In the genomic region with DNA sequence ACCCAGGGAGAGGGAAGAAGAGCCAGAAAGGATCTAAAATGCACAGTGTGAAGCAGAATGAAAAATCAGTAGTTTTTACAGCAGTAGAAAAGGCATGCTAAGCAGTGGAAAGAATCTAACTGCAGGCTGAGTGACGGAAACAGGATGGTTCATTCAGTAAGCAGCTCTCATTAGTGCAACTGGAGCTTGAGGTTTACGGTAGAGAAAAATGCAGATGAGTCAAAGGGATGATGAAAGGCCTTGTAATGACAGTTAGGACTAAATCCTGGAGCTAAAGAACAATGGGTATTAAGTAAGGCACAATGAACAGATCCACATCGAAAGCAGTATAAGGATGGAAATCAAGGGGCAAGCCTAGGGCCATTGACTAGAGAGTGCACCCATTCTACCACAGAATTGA, we compare ENCODE assay signal across 22 mouse cellular contexts. TPM values are rescaled to one million over a fixed set of nuclear protein-coding genes. Genes with fewer than 3 reads are reported as not detected.
DNase-seq lines count a peak whose midpoint lies in the region; ATAC-seq and TF ChIP-seq lines count a peak whose summit lies in the region.
"Had no signal": no experiment of that assay in that cellular context is flagged by ENCODE, and none has a peak within 500 bp of the region (broad histone marks: within the 10 kb centered on the region; RNA-seq: fewer than 3 reads in every experiment).

No protein-coding gene starts in this region.

- no peak overlapping the region for H3K27ac ChIP-seq in forebrain, postnatal 0 days (ENCODE audit: low read depth, low read length)
- no peak overlapping the region for H3K27ac ChIP-seq in forebrain, embryonic 15.5 days (replicated peaks)
- no peak overlapping the region for H3K27ac ChIP-seq in midbrain, postnatal 0 days (ENCODE audit: low read depth, low read length)
- no peak overlapping the region for H3K27ac ChIP-seq in heart, embryonic 12.5 days (ENCODE audit: poor library complexity, severe bottlenecking)
- H3K27ac ChIP-seq: embryonic facial prominence, embryonic 15.5 days; gastrocnemius, adult 2 months; limb, embryonic 15.5 days; midbrain, embryonic 12.5 days; stomach, embryonic 15.5 days had no signal

- peak overlapping the region; percentile 26; the same call in 1 of the 2 replicates for H3K4me2 ChIP-seq in forebrain, postnatal 0 days (ENCODE audit: low read depth)
- H3K4me2 ChIP-seq in forebrain, embryonic 15.5 days (replicated peaks), result no peak overlapping the region
- H3K4me2 ChIP-seq in midbrain, postnatal 0 days (ENCODE audit: low read depth, low read length, poor library complexity, severe bottlenecking), result peak overlapping the region; percentile 22; the same call in 1 of the 2 replicates
- no peak overlapping the region for H3K4me2 ChIP-seq in heart, embryonic 12.5 days
- H3K4me2 ChIP-seq: embryonic facial prominence, embryonic 15.5 days; limb, embryonic 15.5 days; midbrain, embryonic 12.5 days; stomach, embryonic 15.5 days had no signal

- no peak overlapping the region for H3K4me3 ChIP-seq in forebrain, postnatal 0 days (ENCODE audit: low read depth, low read length)
- H3K4me3 ChIP-seq in forebrain, embryonic 15.5 days, result no peak overlapping the region
- H3K4me3 ChIP-seq in midbrain, postnatal 0 days (ENCODE audit: low read depth, low read length), result no peak overlapping the region
- H3K4me3 ChIP-seq in heart, embryonic 12.5 days, result no peak overlapping the region
- H3K4me3 ChIP-seq: embryonic facial prominence, embryonic 15.5 days; gastrocnemius, adult 2 months; limb, embryonic 15.5 days; midbrain, embryonic 12.5 days; stomach, embryonic 15.5 days had no signal

- no peaks in the 10 kb centered on the region for H3K36me3 ChIP-seq in forebrain, postnatal 0 days (ENCODE audit: insufficient read depth)
- no peaks in the 10 kb centered on the region for H3K36me3 ChIP-seq in forebrain, embryonic 15.5 days
- no peaks in the 10 kb centered on the region for H3K36me3 ChIP-seq in midbrain, postnatal 0 days (ENCODE audit: insufficient read depth, low read length)
- no peaks in the 10 kb centered on the region for H3K36me3 ChIP-seq in heart, embryonic 12.5 days
- H3K36me3 ChIP-seq: embryonic facial prominence, embryonic 15.5 days; limb, embryonic 15.5 days; midbrain, embryonic 12.5 days; stomach, embryonic 15.5 days had no signal

- TF ChIP-seq CTCF in forebrain, postnatal 0 days (IDR thresholded peaks at IDR 0.05; ENCODE audit: low read depth), result no peak
- no peak for TF ChIP-seq CTCF in midbrain, postnatal 0 days (IDR thresholded peaks at IDR 0.05)

- WGBS in forebrain, postnatal 0 days, result 15% methylated on average over 3 of the region's 3 CpGs
- 10% methylated on average over 3 of the region's 3 CpGs for whole genome bisulfite sequencing in forebrain, embryonic 15.5 days
- 18% methylated on average over 3 of the region's 3 CpGs for WGBS in midbrain, postnatal 0 days
- 63% methylated on average over 3 of the region's 3 CpGs for WGBS in heart, embryonic 12.5 days

- no peak for ATAC-seq in forebrain, postnatal 0 days
- ATAC-seq in forebrain, embryonic 15.5 days (replicated peaks), result no peak
- ATAC-seq in midbrain, postnatal 0 days (ENCODE audit: low FRiP score), result no peak
- ATAC-seq in heart, embryonic 12.5 days (ENCODE audit: insufficient number of reproducible peaks, low FRiP score), result no peak
- ATAC-seq: forebrain, embryonic 16.5 days; liver, postnatal 0 days had no signal

- no peaks in the 10 kb centered on the region for H3K9me3 ChIP-seq in forebrain, postnatal 0 days (ENCODE audit: low read length)
- no peaks in the 10 kb centered on the region for H3K9me3 ChIP-seq in forebrain, embryonic 15.5 days
- H3K9me3 ChIP-seq in midbrain, postnatal 0 days (ENCODE audit: low read length), result no peaks in the 10 kb centered on the region
- no peaks in the 10 kb centered on the region for H3K9me3 ChIP-seq in heart, embryonic 12.5 days (replicated peaks)
- H3K9me3 ChIP-seq: embryonic facial prominence, embryonic 15.5 days; limb, embryonic 15.5 days; midbrain, embryonic 12.5 days; stomach, embryonic 15.5 days had no signal

- DNase-seq in forebrain, postnatal 0 days, result no peak
- DNase-seq in 416B (ENCODE audit: low read depth), result peak; percentile 75
- DNase-seq in ZHBTc4 (ENCODE audit: low read depth, low spot score), result peak; percentile 12
- DNase-seq in midbrain, postnatal 0 days (ENCODE audit: low spot score), result no peak
- DNase-seq in spleen, adult 12 weeks (ENCODE audit: low spot score), result no peak
- DNase-seq in thymus, postnatal 10 days (ENCODE audit: low spot score in 2 of 2), result no peak
- DNase-seq: cerebellum, adult 2 months; gastrocnemius, adult 2 months; heart, adult 18-20 months; kidney, postnatal 10 days; liver, postnatal 0 days; lung, postnatal 36 days; right cerebral cortex, adult 18-20 months; spleen, adult 18-20 months; thymus, postnatal 14 days had no signal

- H3K4me1 ChIP-seq in forebrain, postnatal 0 days (ENCODE audit: insufficient read depth), result 0 out of 2 replicates have a peak, but pooled peaks cover 4% of the 10 kb centered on the region
- H3K4me1 ChIP-seq in forebrain, embryonic 15.5 days, result peaks cover 22% of the 10 kb centered on the region
- 0 out of 2 replicates have a peak, but pooled peaks cover 6% of the 10 kb centered on the region for H3K4me1 ChIP-seq in midbrain, postnatal 0 days (ENCODE audit: insufficient read depth, low read length)
- peaks cover 7% of the 10 kb centered on the region for H3K4me1 ChIP-seq in heart, embryonic 12.5 days (replicated peaks)
- H3K4me1 ChIP-seq: stomach, embryonic 15.5 days had no signal

- no peaks in the 10 kb centered on the region for H3K27me3 ChIP-seq in forebrain, postnatal 0 days (ENCODE audit: insufficient read depth, low read length)
- no peaks in the 10 kb centered on the region for H3K27me3 ChIP-seq in forebrain, embryonic 15.5 days
- H3K27me3 ChIP-seq in midbrain, postnatal 0 days (ENCODE audit: insufficient read depth, low read length), result no peaks in the 10 kb centered on the region
- no peaks in the 10 kb centered on the region for H3K27me3 ChIP-seq in heart, embryonic 12.5 days (replicated peaks)
- H3K27me3 ChIP-seq: embryonic facial prominence, embryonic 15.5 days; limb, embryonic 15.5 days; midbrain, embryonic 12.5 days; stomach, embryonic 15.5 days had no signal

- H3K9ac ChIP-seq in forebrain, postnatal 0 days, result no peak overlapping the region
- no peak overlapping the region for H3K9ac ChIP-seq in forebrain, embryonic 15.5 days (replicated peaks)
- no peak overlapping the region for H3K9ac ChIP-seq in midbrain, postnatal 0 days (replicated peaks; ENCODE audit: low read length, poor library complexity, severe bottlenecking)
- no peak overlapping the region for H3K9ac ChIP-seq in heart, embryonic 12.5 days
- H3K9ac ChIP-seq: embryonic facial prominence, embryonic 15.5 days; limb, embryonic 15.5 days; liver, postnatal 0 days; midbrain, embryonic 12.5 days; stomach, embryonic 15.5 days had no signal

RNA-seq across cellular contexts. Expression of a gene that starts 3.7 kb away (rescaled TPM):
- 33.9 and 36.9 TPM in 2 replicates for total RNA-seq in forebrain, postnatal 0 days (2014; rRNA removed)
- polyA plus RNA-seq in forebrain, postnatal 0 days (2015; fragmentation: Nextera tagmentation; extraction: Ambion mirVana), result 12.0 and 15.3 TPM in 2 replicates
- 16.4 and 17.4 TPM in 2 replicates for polyA plus RNA-seq in forebrain, embryonic 15.5 days (2015; fragmentation: Nextera tagmentation; extraction: Ambion mirVana)
- total RNA-seq in midbrain, postnatal 0 days (2014; rRNA removed), result 36.0 and 41.7 TPM in 2 replicates
- polyA plus RNA-seq in midbrain, postnatal 0 days (2015; fragmentation: Nextera tagmentation; extraction: Ambion mirVana), result 15.0 and 15.5 TPM in 2 replicates
- 14.9 and 16.8 TPM in 2 replicates for polyA plus RNA-seq in heart, embryonic 12.5 days (2016; fragmentation: Nextera tagmentation; extraction: Ambion mirVana)

Comparison
In these comparisons a context has a peak if more than half of its experiments do, and no peak if none do; other contexts are left out.
1. H3K4me2 ChIP-seq: peak in forebrain, postnatal 0 days (single experiment) and midbrain, postnatal 0 days (single experiment); none in forebrain, embryonic 15.5 days (single experiment) and heart, embryonic 12.5 days (single experiment).
2. DNase-seq: peak in 416B (single experiment) and ZHBTc4 (single experiment); none in forebrain, postnatal 0 days (single experiment), midbrain, postnatal 0 days (single experiment), spleen, adult 12 weeks (single experiment) and thymus, postnatal 10 days (0 of 2).